Mouse (Mus musculus) inflammation-experienced regulatory T-cells, adult 6 months (primary cell): ENCODE results near the gene Tbck. TPM values are rescaled to one million over a fixed set of nuclear protein-coding genes. Genes with fewer than 3 reads are reported as not detected.
A peak's percentile ranks its signal among the peaks of the same experiment; 100 is the strongest.

ENCODE experiments used
- ATAC-seq: one replicate; pipeline ENCODE4 v1.8.0; 2017
- polyA plus RNA-seq, 3 experiments: library from polyadenylated mRNA; unstranded; fragments of 100-300 nt; shearing (Covaris generic); gene quantifications; one replicate each; pipeline ENCODE4 v1.2.1; 2017

The Tbck gene
- polyA plus RNA-seq = 10 to 100 TPM; 31.6 to 38.3 (median 34.3) TPM

- peak; percentile 94 for ATAC-seq
These were observed at the start of gene Tbck for GRCm38 (mm10) chr3:132683447-132684230. TSS of gene Tbck (plus strand) at chr3:132684144.

GRCm38 (mm10) chr3:132637080-132637479 lies 46.9 kb upstream of the Tbck start:
- no peak for ATAC-seq

GRCm38 (mm10) chr3:132644071-132644470 lies 39.9 kb upstream of the Tbck start:
- ATAC-seq = no peak

- no peak for ATAC-seq
These were observed 37.1 kb upstream of the Tbck start for GRCm38 (mm10) chr3:132646814-132647213.

GRCm38 (mm10) chr3:132649368-132649767 lies 34.6 kb upstream of the Tbck start:
- no peak for ATAC-seq

GRCm38 (mm10) chr3:132650191-132650590 lies 33.8 kb upstream of the Tbck start:
- no peak for ATAC-seq

- ATAC-seq = no peak
These were observed 32.2 kb upstream of the Tbck start for GRCm38 (mm10) chr3:132651776-132652175.

GRCm38 (mm10) chr3:132653959-132654358 lies 30.0 kb upstream of the Tbck start:
- no peak for ATAC-seq

- ATAC-seq = no peak
These were observed 28.0 kb upstream of the Tbck start for GRCm38 (mm10) chr3:132655955-132656354.

GRCm38 (mm10) chr3:132677494-132677893 lies 6.5 kb upstream of the Tbck start:
- no peak for ATAC-seq

GRCm38 (mm10) chr3:132684231-132684928 lies 436 bp downstream of the Tbck start, which contains the start of gene Aimp1:
TSS of gene Aimp1 (minus strand) at chr3:132684370.
- no peak for ATAC-seq

- ATAC-seq = no peak
These were observed 17.4 kb downstream of the Tbck start for GRCm38 (mm10) chr3:132701368-132701767.

GRCm38 (mm10) chr3:132704216-132704615 lies 20.3 kb downstream of the Tbck start:
- ATAC-seq = no peak

- ATAC-seq = no peak
These were observed 23.0 kb downstream of the Tbck start for GRCm38 (mm10) chr3:132706977-132707376.

- ATAC-seq = no peak
These were observed 30.0 kb downstream of the Tbck start for GRCm38 (mm10) chr3:132713913-132714312.

GRCm38 (mm10) chr3:132717316-132717715 lies 33.4 kb downstream of the Tbck start:
- ATAC-seq = no peak

GRCm38 (mm10) chr3:132724326-132724725 lies 40.4 kb downstream of the Tbck start:
- no peak for ATAC-seq

GRCm38 (mm10) chr3:132744287-132745146 lies 60.6 kb downstream of the Tbck start:
- ATAC-seq = no peak

GRCm38 (mm10) chr3:132747036-132747435 lies 63.1 kb downstream of the Tbck start:
- peak; percentile 43 for ATAC-seq

- no peak for ATAC-seq
These were observed 63.8 kb downstream of the Tbck start for GRCm38 (mm10) chr3:132747766-132748165.

GRCm38 (mm10) chr3:132748750-132749149 lies 64.8 kb downstream of the Tbck start:
- ATAC-seq = no peak

GRCm38 (mm10) chr3:132752772-132753171 lies 68.8 kb downstream of the Tbck start:
- no peak for ATAC-seq

- ATAC-seq = no peak
These were observed 72.3 kb downstream of the Tbck start for GRCm38 (mm10) chr3:132756274-132756673.
